Mouse (Mus musculus): ENCODE results near the gene Shroom3.

Gene Shroom3

DNA sequence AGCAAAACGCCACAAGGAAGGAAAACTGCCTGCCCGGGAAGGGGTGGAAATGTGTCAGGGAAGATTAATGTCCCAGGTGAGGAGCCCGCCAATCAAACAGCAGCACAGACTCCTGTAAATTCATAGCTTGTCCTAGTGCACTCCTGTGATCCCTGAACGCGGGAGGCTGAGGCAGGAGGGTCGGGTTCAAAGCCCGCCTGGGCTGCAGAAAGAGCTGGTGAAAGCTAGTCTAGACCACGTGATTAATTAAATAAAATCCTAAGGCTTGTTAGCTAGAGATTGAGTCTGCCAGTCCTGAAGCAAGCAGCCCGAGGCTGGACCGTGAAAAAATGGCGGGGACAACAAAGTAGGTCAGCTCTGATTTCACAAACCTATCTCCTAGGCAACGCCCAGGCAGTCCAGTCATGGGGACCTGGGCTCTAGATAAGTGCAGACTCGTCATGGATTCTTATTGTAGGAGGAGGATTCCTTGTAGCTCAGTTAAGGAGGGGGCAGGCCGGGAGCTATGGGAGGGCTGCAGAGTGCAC is 322.6 kb downstream of the Shroom3 start:
- DNase-seq (ENCODE audit: low spot score): no peak

DNA sequence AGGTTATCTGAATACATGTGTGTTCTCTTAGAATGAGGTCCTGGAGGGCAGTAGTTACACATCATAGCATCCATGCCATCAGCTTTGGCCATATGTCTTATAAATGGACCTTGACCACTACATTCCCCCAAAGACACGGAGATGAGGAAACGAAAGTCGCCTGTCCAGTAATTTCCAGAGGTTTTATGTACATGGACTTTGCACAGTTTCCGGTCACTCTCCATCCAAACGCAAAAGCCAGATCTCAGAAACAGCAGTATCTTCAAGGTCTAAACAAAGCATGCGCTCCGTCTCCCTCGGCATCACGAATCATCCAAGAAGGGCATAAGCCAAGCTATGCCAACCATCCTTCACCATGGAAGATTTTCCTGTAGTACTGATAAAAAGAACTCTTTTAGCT is 325.0 kb downstream of the Shroom3 start:
- no peak for DNase-seq (ENCODE audit: low spot score)
